Comparison of ENCODE assay signal across 8 mouse cellular contexts in the genomic region with DNA sequence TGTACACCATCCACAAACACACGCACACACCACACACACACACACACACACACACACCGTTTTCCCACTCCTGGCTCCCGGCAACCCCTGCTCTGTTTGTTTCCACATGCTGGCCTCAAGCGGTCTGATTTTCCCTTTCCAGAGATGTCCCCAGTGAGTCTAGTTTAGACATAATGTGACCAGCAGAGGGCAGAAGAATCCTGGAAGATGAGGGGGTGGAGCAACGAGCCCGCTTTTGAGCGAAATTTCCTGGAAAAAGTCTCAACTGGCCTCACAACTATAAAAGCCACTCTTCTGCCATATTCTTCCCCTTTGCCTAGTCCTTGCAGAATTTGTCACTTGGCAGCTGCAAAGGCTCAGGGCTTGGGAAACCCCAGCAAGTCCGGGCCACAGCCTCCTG. TPM values are rescaled to one million over a fixed set of nuclear protein-coding genes. Genes with fewer than 3 reads are reported as not detected.
DNase-seq lines count a peak whose midpoint lies in the region; ATAC-seq lines count a peak whose summit lies in the region.

No protein-coding gene starts in this region.

- H3K4me1 ChIP-seq in forebrain, embryonic 16.5 days (replicated peaks; ENCODE audit: control insufficient read depth, insufficient read depth, low read length), result peaks cover 2% of the 10 kb centered on the region; the same call in 1 of the 2 replicates
- no peaks in the 10 kb centered on the region for H3K4me1 ChIP-seq in midbrain, embryonic 14.5 days (ENCODE audit: control insufficient read depth, insufficient read depth, low read length)

- no peak overlapping the region for H3K9ac ChIP-seq in forebrain, embryonic 16.5 days (replicated peaks; ENCODE audit: low read depth, low read length)
- no peak overlapping the region for H3K9ac ChIP-seq in midbrain, embryonic 14.5 days (replicated peaks; ENCODE audit: low read length)

- no peaks in the 10 kb centered on the region for H3K36me3 ChIP-seq in forebrain, embryonic 16.5 days (ENCODE audit: control insufficient read depth, insufficient read depth)
- no peaks in the 10 kb centered on the region for H3K36me3 ChIP-seq in midbrain, embryonic 14.5 days (ENCODE audit: control insufficient read depth, insufficient read depth, low read length)

- intact Hi-C loops in left cerebral cortex, postnatal 10 days (cut with DNase I), result loop anchor here (2.0 to 10.0 kb wide), 3 partner anchors 145 to 519 kb away; no protein-coding TSS in a partner anchor

- WGBS in forebrain, embryonic 16.5 days, result 2% methylated on average over 8 of the region's 8 CpGs
- 2% methylated on average over 8 of the region's 8 CpGs for WGBS in midbrain, embryonic 14.5 days

- H3K4me3 ChIP-seq in forebrain, embryonic 16.5 days (replicated peaks; ENCODE audit: low read length), result no peak overlapping the region
- no peak overlapping the region for H3K4me3 ChIP-seq in midbrain, embryonic 14.5 days (replicated peaks; ENCODE audit: low read depth, low read length)

- peak; percentile 22 for DNase-seq in ovary, adult 18-20 months (ENCODE audit: low spot score)
- no peak for DNase-seq in ovary, postnatal 10 days (ENCODE audit: low spot score)
- DNase-seq in cerebellum, adult 11 months, result peak; percentile 40
- DNase-seq in induced T-regulatory cell, adult 2 months (ENCODE audit: low read depth), result peak; percentile 60
- DNase-seq in left cerebral cortex, postnatal 10 days (ENCODE audit: extremely low spot score in 1 of 2, low spot score in 2 of 2), result peak; percentile 60 to 63
- peak; percentile 93 for DNase-seq in midbrain, embryonic 14.5 days
- DNase-seq in thymus, postnatal 0 days (ENCODE audit: low spot score), result peak; percentile 41

- peak; percentile 47 for ATAC-seq in forebrain, embryonic 16.5 days
- peak; percentile 27; the same call in 1 of the 2 replicates for ATAC-seq in midbrain, embryonic 14.5 days (ENCODE audit: low FRiP score, low TSS enrichment)

- peaks cover 48% of the 10 kb centered on the region for H3K27me3 ChIP-seq in forebrain, embryonic 16.5 days (replicated peaks; ENCODE audit: control insufficient read depth, insufficient read depth, low read length)
- H3K27me3 ChIP-seq in midbrain, embryonic 14.5 days (ENCODE audit: control insufficient read depth, insufficient read depth, low read length), result peaks cover 60% of the 10 kb centered on the region

- H3K4me2 ChIP-seq in forebrain, embryonic 16.5 days (ENCODE audit: low read length), result no peak overlapping the region
- no peak overlapping the region for H3K4me2 ChIP-seq in midbrain, embryonic 14.5 days (ENCODE audit: low read length)

- no peak overlapping the region for H3K27ac ChIP-seq in forebrain, embryonic 16.5 days (ENCODE audit: low read length)
- H3K27ac ChIP-seq in midbrain, embryonic 14.5 days (replicated peaks; ENCODE audit: low read depth, low read length), result no peak overlapping the region

- H3K9me3 ChIP-seq in forebrain, embryonic 16.5 days (ENCODE audit: control insufficient read depth, low read length), result no peaks in the 10 kb centered on the region
- H3K9me3 ChIP-seq in midbrain, embryonic 14.5 days (ENCODE audit: control insufficient read depth, low read length), result no peaks in the 10 kb centered on the region

RNA-seq across cellular contexts. Expression of a gene that starts 7.2 kb away (rescaled TPM):
- not detected in 2 replicates for polyA plus RNA-seq in forebrain, embryonic 16.5 days (2015; fragmentation: Nextera tagmentation; extraction: Ambion mirVana)
- not detected for total RNA-seq in left cerebral cortex, postnatal 10 days (2021)
- not detected in 2 replicates for polyA plus RNA-seq in midbrain, embryonic 14.5 days (2014; fragmentation: Nextera tagmentation; extraction: Ambion mirVana)
- 0.30 and 0.38 TPM in 2 replicates for polyA plus RNA-seq in thymus, postnatal 0 days (2015; fragmentation: Nextera tagmentation; extraction: Ambion mirVana)

RNA-seq across cellular contexts. Expression of a gene that starts 30.2 kb away (rescaled TPM):
- polyA plus RNA-seq in forebrain, embryonic 16.5 days (2015; fragmentation: Nextera tagmentation; extraction: Ambion mirVana), result 16.5 and 18.8 TPM in 2 replicates
- 10 to 100 TPM; 21.3 to 23.5 TPM for total RNA-seq in left cerebral cortex, postnatal 10 days (2021)
- 17.5 and 20.0 TPM in 2 replicates for polyA plus RNA-seq in midbrain, embryonic 14.5 days (2014; fragmentation: Nextera tagmentation; extraction: Ambion mirVana)
- 1.4 and 1.9 TPM in 2 replicates for polyA plus RNA-seq in thymus, postnatal 0 days (2015; fragmentation: Nextera tagmentation; extraction: Ambion mirVana)
